Mouse (Mus musculus) liver, embryonic 13.5 days (tissue): Measurements from ENCODE around the gene Lyz1. TPM values are rescaled to one million over a fixed set of nuclear protein-coding genes. Genes with fewer than 3 reads are reported as not detected.
"Not testable (repeated sequence)": the region's sequence is repeated elsewhere in the genome, so short reads cannot be mapped to it uniquely, and the experiment has no call there.

ENCODE experiments used
- ATAC-seq: fragments of 200-750 bp; cut with Nextera tagmentation; 2 replicates; pipeline ENCODE4 v1.8.0; 2017; ENCODE audit warnings: low read depth, mild to moderate bottlenecking, moderate number of reproducible peaks, moderate library complexity
- DNase-seq: peaks from one replicate; pipeline ENCODE4 v3.0.0; 2022
- H3K27ac ChIP-seq: fragments of 300-500 bp; sonication (generic); 2 replicates; pipeline ENCODE4 v1.5.1; 2015; ENCODE audit warnings: moderate library complexity, mild to moderate bottlenecking, inconsistent platforms
- H3K27me3 ChIP-seq: fragments of 300-500 bp; sonication (generic); 2 replicates; pipeline ENCODE4 v1.6.1; 2015; ENCODE audit warnings: mild to moderate bottlenecking, inconsistent platforms
- H3K36me3 ChIP-seq: fragments of 300-500 bp; sonication (generic); 2 replicates; pipeline ENCODE4 v1.6.1; 2015; ENCODE audit warnings: mild to moderate bottlenecking, inconsistent platforms
- H3K4me1 ChIP-seq: fragments of 300-500 bp; sonication (generic); replicated peaks from 2 replicates; pipeline ENCODE4 v1.6.1; 2015; ENCODE audit warnings: inconsistent platforms
- H3K4me2 ChIP-seq: fragments of 300-500 bp; sonication (generic); 2 replicates; pipeline ENCODE4 v1.6.1; 2015; ENCODE audit warnings: inconsistent platforms, mild to moderate bottlenecking, moderate library complexity
- H3K4me3 ChIP-seq: fragments of 300-500 bp; sonication (generic); replicated peaks from 2 replicates; pipeline ENCODE4 v1.5.1; 2015; ENCODE audit warnings: mild to moderate bottlenecking, inconsistent platforms
- H3K9ac ChIP-seq: fragments of 300-500 bp; sonication (generic); 2 replicates; pipeline ENCODE4 v1.6.1; 2015; ENCODE audit warnings: mild to moderate bottlenecking, inconsistent platforms
- H3K9me3 ChIP-seq: fragments of 300-500 bp; sonication (generic); replicated peaks from 2 replicates; pipeline ENCODE4 v1.6.1; 2016; ENCODE audit warnings: inconsistent platforms
- WGBS: fragments of 180-500 bp; shearing (Covaris S2); methylation state at CpG from one replicate; pipeline ENCODE4 v1.1.7; 2015; ENCODE audit not compliant: insufficient replicate concordance; 5-methylcytosine and 5-hydroxymethylcytosine counted together
- polyA plus RNA-seq: library from polyadenylated mRNA; unstranded; fragments of >200 nt; fragmentation: Nextera tagmentation; extraction: Ambion mirVana; gene quantifications from 2 replicates; pipeline ENCODE4 v1.2.1, GENCODE M21; 2015

Lyz1 gene
- polyA plus RNA-seq, 1 experiment from 2014 or later: not detected

DNA sequence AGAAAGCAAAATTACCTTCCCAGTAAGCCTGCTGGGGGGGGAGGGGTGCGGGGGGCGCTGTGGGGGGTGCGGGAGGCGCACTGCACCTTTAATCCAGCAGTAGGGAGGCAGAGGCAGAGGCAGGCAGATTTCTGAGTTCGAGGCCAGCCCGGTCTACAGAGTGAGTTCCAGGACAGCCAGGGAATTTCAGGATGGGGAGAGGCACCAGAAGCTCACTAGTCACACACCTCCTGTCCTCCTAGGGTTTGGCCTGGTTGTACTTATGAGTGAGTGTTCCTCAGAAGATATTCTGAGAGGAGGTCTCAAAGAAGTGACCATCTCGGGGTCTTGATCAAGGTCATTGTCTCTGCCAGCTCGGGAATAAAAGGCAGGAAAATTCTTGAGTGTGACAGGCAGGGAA, 19.5 kb upstream of the Lyz1 start:
- Histone ChIP-seq H3K4me3 (no peak overlapping the region), H3K4me2 (no peak overlapping the region), H3K27me3 (no peaks in the 10 kb centered on the region), H3K27ac (no peak overlapping the region), H3K9me3 (no peaks in the 10 kb centered on the region), H3K9ac (no peak overlapping the region), H3K4me1 (no peaks in the 10 kb centered on the region), H3K36me3 (no peaks in the 10 kb centered on the region)
- no peak for ATAC-seq
- DNase-seq: no peak
- WGBS: 67% methylated on average over 8 of the region's 8 CpGs

DNA sequence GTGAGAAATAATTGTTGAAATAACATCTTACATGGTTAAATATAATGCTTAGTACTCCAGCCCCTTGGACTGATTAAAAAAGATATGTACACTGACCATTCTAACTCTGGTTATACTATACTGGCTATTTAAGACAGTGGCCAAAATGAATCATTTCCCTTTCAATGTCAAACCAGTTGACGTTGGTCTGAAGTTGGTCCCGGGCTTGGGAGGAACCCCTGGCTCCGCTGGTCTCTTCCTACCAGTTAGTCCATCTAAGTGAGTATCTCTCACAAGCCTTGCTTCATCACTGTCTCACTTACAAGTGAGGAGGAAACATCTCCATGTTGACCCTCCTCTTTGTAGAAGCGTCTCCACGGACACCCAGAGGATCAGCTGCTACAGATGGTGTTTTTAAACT, 11.7 kb upstream of the Lyz1 start:
- Histone ChIP-seq H3K4me2 (no peak overlapping the region), H3K9ac (no peak overlapping the region), H3K27ac (no peak overlapping the region), H3K4me1 (0 out of 2 replicates have a peak, but pooled peaks cover 6% of the 10 kb centered on the region), H3K36me3 (no peaks in the 10 kb centered on the region), H3K4me3 (no peak overlapping the region), H3K27me3 (no peaks in the 10 kb centered on the region), H3K9me3 (no peaks in the 10 kb centered on the region)
- WGBS: 46% methylated on average over 5 of the region's 5 CpGs
- ATAC-seq (no peak), DNase-seq (no peak)

DNA sequence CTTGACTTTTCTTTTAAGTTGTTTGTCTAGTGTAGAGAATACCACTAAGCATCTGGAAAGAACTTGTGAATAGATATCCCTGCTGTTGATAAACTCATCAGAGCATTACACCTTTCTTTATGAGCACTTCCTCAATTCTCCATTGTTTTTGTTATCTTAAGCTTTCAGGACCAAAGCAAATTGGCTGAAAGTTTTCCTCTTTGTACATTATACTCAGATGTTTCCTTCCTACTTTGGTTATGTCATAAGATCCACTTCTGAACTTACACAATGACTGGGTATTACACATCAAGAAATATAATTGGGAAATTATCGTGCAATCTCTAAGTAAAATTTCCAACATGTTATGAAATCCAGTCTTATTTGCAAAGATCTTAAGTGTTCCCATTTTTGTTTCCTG, 9.0 kb upstream of the Lyz1 start:
- Histone ChIP-seq H3K36me3 (no peaks in the 10 kb centered on the region), H3K4me1 (0 out of 2 replicates have a peak, but pooled peaks cover 6% of the 10 kb centered on the region), H3K9me3 (no peaks in the 10 kb centered on the region), H3K9ac (no peak overlapping the region), H3K27ac (no peak overlapping the region), H3K27me3 (no peaks in the 10 kb centered on the region), H3K4me3 (no peak overlapping the region), H3K4me2 (no peak overlapping the region)
- 37% methylated on average over 1 of the region's 1 CpGs for whole genome bisulfite sequencing
- DNase-seq: no peak
- ATAC-seq: no peak

- 41% methylated on average over 5 of the region's 5 CpGs for WGBS
- Histone ChIP-seq H3K27me3 (no peaks in the 10 kb centered on the region), H3K9me3 (no peaks in the 10 kb centered on the region), H3K27ac (no peak overlapping the region), H3K4me2 (no peak overlapping the region), H3K4me1 (0 out of 2 replicates have a peak, but pooled peaks cover 6% of the 10 kb centered on the region), H3K36me3 (no peaks in the 10 kb centered on the region), H3K9ac (no peak overlapping the region), H3K4me3 (no peak overlapping the region)
- DNase-seq: no peak
- no peak for ATAC-seq
These were observed 7.3 kb upstream of the Lyz1 start for GRCm38 (mm10) chr10:117299901-117300520.

DNA sequence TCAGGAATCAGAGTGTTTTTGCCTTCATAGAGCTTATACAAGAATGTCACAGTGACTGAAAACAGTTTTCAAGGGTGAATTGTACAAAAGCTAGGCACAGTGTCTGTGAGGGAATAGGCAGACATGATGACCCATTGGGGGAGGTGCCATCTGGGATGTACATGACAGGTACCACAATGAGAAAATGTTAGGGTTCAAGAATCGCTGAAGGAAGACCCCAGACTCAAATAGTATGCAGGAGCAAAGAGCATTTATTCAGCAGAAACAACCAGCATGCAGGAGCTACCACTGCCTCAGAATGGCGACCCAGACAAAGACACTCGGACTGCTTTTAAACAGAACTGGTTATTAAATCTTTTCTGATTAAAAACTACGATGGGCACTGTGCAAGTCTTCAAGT, 6.4 kb upstream of the Lyz1 start:
- Histone ChIP-seq H3K9ac (no peak overlapping the region), H3K4me2 (no peak overlapping the region), H3K27ac (no peak overlapping the region), H3K36me3 (no peaks in the 10 kb centered on the region), H3K4me3 (no peak overlapping the region), H3K9me3 (no peaks in the 10 kb centered on the region), H3K4me1 (0 out of 2 replicates have a peak, but pooled peaks cover 6% of the 10 kb centered on the region), H3K27me3 (no peaks in the 10 kb centered on the region)
- 62% methylated on average over 4 of the region's 4 CpGs for WGBS
- ATAC-seq: no peak
- no peak for DNase-seq

DNA sequence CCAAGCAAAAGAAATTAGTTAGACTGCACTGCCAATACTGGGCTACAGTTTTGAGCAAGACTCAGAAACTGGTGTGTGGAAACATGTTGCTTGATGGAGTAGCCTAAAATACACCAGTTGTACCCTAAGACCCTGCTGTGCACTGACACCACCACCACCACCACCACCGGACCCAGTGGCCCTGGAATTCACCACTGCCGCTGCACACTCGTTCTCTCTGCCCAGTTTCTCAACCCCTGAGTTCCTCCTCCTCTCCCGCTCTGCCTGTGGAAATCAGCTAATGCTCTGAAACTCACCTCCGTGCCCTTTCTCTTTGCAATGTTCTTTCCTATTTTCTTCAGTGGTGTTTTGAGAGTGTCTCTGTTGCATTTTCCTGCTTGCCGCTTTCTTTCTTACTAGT, 5.7 kb upstream of the Lyz1 start:
- no peak for ATAC-seq
- Histone ChIP-seq H3K4me1 (0 out of 2 replicates have a peak, but pooled peaks cover 6% of the 10 kb centered on the region), H3K4me3 (no peak overlapping the region), H3K36me3 (no peaks in the 10 kb centered on the region), H3K27me3 (no peaks in the 10 kb centered on the region), H3K4me2 (no peak overlapping the region), H3K27ac (no peak overlapping the region), H3K9ac (no peak overlapping the region), H3K9me3 (no peaks in the 10 kb centered on the region)
- WGBS: 69% methylated on average over 6 of the region's 6 CpGs
- no peak for DNase-seq

DNA sequence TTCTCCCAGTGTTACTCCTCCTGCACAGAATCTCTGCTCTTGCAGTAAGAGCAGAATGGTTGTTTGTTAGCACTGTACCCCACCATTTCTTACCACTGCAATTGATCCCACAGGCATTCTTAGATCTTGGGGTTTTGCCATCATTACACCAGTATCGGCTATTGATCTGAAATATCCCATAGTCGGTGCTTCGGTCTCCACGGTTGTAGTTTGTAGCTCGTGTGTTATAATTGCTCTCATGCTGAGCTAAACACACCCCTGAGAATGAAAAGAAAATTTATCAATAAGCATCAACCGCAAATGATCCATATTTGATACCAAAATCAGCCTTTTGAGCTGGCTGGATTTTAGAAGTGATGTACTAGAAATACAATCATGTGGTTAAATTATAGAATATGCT, 1.7 kb downstream of the Lyz1 start:
- not testable (repeated sequence) for H3K4me2 ChIP-seq, DNase-seq, H3K36me3 ChIP-seq, H3K4me3 ChIP-seq, H3K9ac ChIP-seq, H3K27me3 ChIP-seq, ATAC-seq, H3K9me3 ChIP-seq, H3K27ac ChIP-seq, H3K4me1 ChIP-seq
- 79% methylated on average over 6 of the region's 6 CpGs for WGBS

DNA sequence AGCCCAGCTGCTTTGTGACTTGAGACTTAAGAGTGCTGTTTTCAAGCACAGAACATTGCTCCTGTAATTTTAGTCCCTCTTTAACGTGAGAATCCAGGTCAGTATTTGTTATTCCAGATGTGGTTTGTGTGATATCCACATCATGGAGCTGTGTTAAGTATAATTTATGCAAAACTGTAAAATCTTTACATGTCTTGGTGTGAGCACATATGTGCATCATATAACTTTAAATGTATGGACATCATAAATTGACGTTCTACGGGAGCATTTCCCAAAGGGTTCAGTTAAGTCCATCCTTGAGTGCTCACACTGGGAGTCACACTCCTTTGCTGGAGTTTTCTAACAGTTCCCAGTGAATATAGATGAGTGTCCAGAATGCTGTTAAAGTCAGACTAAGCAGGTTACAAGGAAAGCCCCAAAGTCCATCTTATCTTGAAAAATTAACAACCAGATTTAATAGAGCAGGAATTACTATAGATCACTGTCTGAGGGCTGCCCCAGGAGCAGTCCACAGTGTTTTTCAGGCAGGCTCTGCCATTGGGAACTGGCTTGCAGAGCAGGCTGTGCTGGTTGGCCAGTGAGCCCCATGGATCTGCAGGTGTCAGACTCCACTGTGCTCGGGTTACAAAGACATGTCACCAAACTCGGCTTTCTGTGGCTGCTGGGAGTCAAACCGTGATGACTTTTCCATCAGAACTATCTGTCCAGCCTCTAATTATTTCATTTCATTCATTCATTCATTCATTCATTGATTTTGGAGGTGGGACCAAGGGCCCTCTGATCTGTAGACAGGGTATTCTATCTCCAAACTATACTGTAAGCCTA, 2.4 kb downstream of the Lyz1 start:
- H3K36me3 ChIP-seq: no peaks in the 10 kb centered on the region
- no peak overlapping the region for H3K9ac ChIP-seq
- H3K4me2 ChIP-seq: no peak overlapping the region
- no peaks in the 10 kb centered on the region for H3K4me1 ChIP-seq
- ATAC-seq (no peak), DNase-seq (no peak)
- H3K27me3 ChIP-seq: no peaks in the 10 kb centered on the region
- no peak overlapping the region for H3K27ac ChIP-seq
- WGBS: 48% methylated on average over 6 of the region's 6 CpGs
- H3K4me3 ChIP-seq: no peak overlapping the region
- H3K9me3 ChIP-seq: no peaks in the 10 kb centered on the region

GRCm38 (mm10) chr10:117289034-117289505, 3.6 kb downstream of the Lyz1 start:
- H3K9ac ChIP-seq, H3K27ac ChIP-seq, H3K4me3 ChIP-seq, H3K36me3 ChIP-seq, H3K4me1 ChIP-seq, DNase-seq, H3K4me2 ChIP-seq, H3K27me3 ChIP-seq, H3K9me3 ChIP-seq, ATAC-seq: not testable (repeated sequence)
- 64% methylated on average over 5 of the region's 5 CpGs for WGBS

- Histone ChIP-seq H3K4me2 (no peak overlapping the region), H3K4me3 (no peak overlapping the region), H3K9ac (no peak overlapping the region), H3K27ac (no peak overlapping the region), H3K36me3 (no peaks in the 10 kb centered on the region), H3K9me3 (no peaks in the 10 kb centered on the region), H3K4me1 (no peaks in the 10 kb centered on the region), H3K27me3 (no peaks in the 10 kb centered on the region)
- 78% methylated on average over 9 of the region's 9 CpGs for WGBS
- ATAC-seq (no peak), DNase-seq (no peak)
These were observed 4.3 kb downstream of the Lyz1 start for GRCm38 (mm10) chr10:117288197-117289033.

GRCm38 (mm10) chr10:117287226-117287850, 5.3 kb downstream of the Lyz1 start:
- H3K9me3 ChIP-seq: no peaks in the 10 kb centered on the region
- ATAC-seq: no peak
- H3K36me3 ChIP-seq: no peaks in the 10 kb centered on the region
- H3K4me2 ChIP-seq: no peak overlapping the region
- 54% methylated on average over 3 of the region's 3 CpGs for WGBS
- DNase-seq: no peak
- H3K27me3 ChIP-seq: no peaks in the 10 kb centered on the region
- H3K4me1 ChIP-seq: no peaks in the 10 kb centered on the region
- no peak overlapping the region for H3K4me3 ChIP-seq
- H3K9ac ChIP-seq: no peak overlapping the region
- no peak overlapping the region for H3K27ac ChIP-seq
